Mouse (Mus musculus) heart, embryonic 13.5 days (tissue): ENCODE data around the gene Cdk2ap2. TPM values are rescaled to one million over a fixed set of nuclear protein-coding genes. Genes with fewer than 3 reads are reported as not detected.

Experiments
- ATAC-seq: fragments of 200-750 bp; cut with Nextera tagmentation; 2 replicates; pipeline ENCODE4 v1.8.0; 2017; ENCODE audit warnings: moderate TSS enrichment; ENCODE audit not compliant: insufficient number of reproducible peaks, low FRiP score, low TSS enrichment; ENCODE audit errors: extremely low read depth
- H3K27ac ChIP-seq: fragments of 300-500 bp; sonication (generic); replicated peaks from 2 replicates; pipeline ENCODE4 v1.5.1; 2015; ENCODE audit warnings: moderate library complexity, mild to moderate bottlenecking, inconsistent platforms
- H3K27me3 ChIP-seq: fragments of 300-500 bp; sonication (generic); replicated peaks from 2 replicates; pipeline ENCODE4 v1.6.1; 2015; ENCODE audit warnings: mild to moderate bottlenecking, inconsistent platforms
- H3K36me3 ChIP-seq: fragments of 300-500 bp; sonication (generic); 2 replicates; pipeline ENCODE4 v1.6.1; 2015; ENCODE audit warnings: mild to moderate bottlenecking, inconsistent platforms
- H3K4me1 ChIP-seq: fragments of 300-500 bp; sonication (generic); 2 replicates; pipeline ENCODE4 v1.6.1; 2015; ENCODE audit warnings: inconsistent platforms
- H3K4me2 ChIP-seq: fragments of 300-500 bp; sonication (generic); 2 replicates; pipeline ENCODE4 v1.6.1; 2015; ENCODE audit warnings: inconsistent platforms, mild to moderate bottlenecking, moderate library complexity
- H3K4me3 ChIP-seq: fragments of 300-500 bp; sonication (generic); 2 replicates; pipeline ENCODE4 v1.5.1; 2015; ENCODE audit warnings: moderate library complexity, mild to moderate bottlenecking, inconsistent platforms
- H3K9ac ChIP-seq: fragments of 300-500 bp; sonication (generic); 2 replicates; pipeline ENCODE4 v1.6.1; 2015; ENCODE audit warnings: inconsistent platforms, mild to moderate bottlenecking, moderate library complexity
- H3K9me3 ChIP-seq: fragments of 300-500 bp; sonication (generic); 2 replicates; pipeline ENCODE4 v1.6.1; 2016; ENCODE audit warnings: inconsistent platforms
- WGBS: fragments of 180-500 bp; shearing (Covaris S2); methylation state at CpG from one replicate; pipeline ENCODE4 v1.1.7; 2015; ENCODE audit warnings: mixed read lengths; 5-methylcytosine and 5-hydroxymethylcytosine counted together
- polyA plus RNA-seq: library from polyadenylated mRNA; unstranded; fragments of >200 nt; fragmentation: Nextera tagmentation; extraction: Ambion mirVana; gene quantifications from 2 replicates; pipeline ENCODE4 v1.2.1, GENCODE M21; 2015

The Cdk2ap2 gene
- polyA plus RNA-seq, 1 experiment from 2014 or later = 64.5 TPM

DNA sequence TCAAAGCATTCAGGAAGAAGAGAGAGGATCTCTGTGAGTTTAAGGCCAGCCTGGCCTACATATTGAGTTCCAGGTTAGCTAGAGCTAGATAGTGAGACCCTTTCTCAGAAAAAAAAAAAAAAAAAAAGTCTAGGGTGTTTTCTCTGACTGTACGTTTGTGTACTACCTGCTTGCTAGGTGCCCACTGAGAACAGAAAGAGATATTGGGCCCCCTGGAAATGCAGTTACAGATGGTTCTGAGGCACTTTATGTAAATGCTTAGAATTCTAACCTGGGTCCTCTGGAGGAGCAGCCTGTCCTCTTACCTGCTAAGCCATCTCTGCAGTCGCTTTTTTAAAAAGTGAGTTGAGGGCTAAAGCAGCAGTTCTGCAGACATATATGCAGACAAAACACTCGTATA, 1.2 kb upstream of the Cdk2ap2 start:
- peak overlapping the region; percentile 80; the same call in 1 of the 2 replicates for H3K4me2 ChIP-seq
- WGBS = 60% methylated on average over 3 of the region's 3 CpGs
- no peak for ATAC-seq

DNA sequence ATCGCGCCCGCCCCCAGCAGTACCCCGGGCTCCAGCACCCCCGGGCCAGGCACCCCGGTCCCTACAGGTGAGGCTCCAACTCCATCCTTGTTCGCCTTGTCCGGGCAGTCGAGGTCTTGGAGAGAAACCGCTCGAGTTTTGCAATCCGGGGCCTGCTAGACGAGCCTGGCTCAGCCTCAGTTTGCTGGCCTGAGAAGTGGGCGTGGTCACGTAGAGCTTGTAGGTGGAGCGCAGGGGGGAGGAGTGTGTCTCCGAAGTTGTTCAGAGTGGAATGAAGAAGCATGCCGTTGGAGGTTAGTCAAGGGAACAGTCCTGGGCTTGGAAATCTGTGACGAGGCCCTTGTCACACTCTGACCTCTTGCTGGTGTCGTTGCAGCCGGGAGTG, 451 bp downstream of the Cdk2ap2 start:
- Histone ChIP-seq H3K36me3 (0 out of 2 replicates have a peak, but pooled peaks cover 3% of the 10 kb centered on the region), H3K9ac (peak overlapping the region; percentile 79), H3K4me1 (peaks cover 49% of the 10 kb centered on the region), H3K4me2 (peak overlapping the region; percentile 80), H3K9me3 (no peaks in the 10 kb centered on the region), H3K27me3 (peaks cover 30% of the 10 kb centered on the region), H3K27ac (peak overlapping the region; percentile 76), H3K4me3 (peak overlapping the region; percentile 76)
- 2% methylated on average over 21 of the region's 21 CpGs for WGBS
- peak; percentile 48 for ATAC-seq

More for the DNA sequence above, 1.2 kb upstream of the Cdk2ap2 start:
- Histone ChIP-seq H3K9ac (no peak overlapping the region), H3K4me1 (peaks cover 44% of the 10 kb centered on the region), H3K36me3 (no peaks in the 10 kb centered on the region), H3K27me3 (peaks cover 13% of the 10 kb centered on the region), H3K4me3 (0 out of 2 replicates have a peak overlapping the region, but pooled peaks have one; percentile 76), H3K27ac (no peak overlapping the region), H3K9me3 (no peaks in the 10 kb centered on the region)

DNA sequence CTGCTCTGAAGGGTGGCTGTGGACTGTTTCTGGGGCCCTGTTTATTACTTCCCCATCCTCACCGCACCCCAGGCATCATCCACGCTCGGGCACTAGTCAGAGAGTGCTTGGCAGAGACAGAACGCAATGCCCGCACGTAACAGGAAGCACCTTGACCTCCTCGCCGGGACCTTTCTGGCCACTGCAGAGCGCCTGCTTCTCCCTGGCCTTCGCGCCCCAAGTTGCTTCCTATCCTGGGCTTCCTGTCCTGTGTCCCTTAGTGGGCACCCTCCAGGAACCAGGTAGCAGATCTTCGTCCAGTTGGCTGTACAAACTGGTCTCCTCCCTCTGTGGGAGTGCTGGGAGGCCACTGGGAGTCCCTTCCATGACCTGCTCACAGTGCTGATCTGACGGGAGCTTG, 1.4 kb downstream of the Cdk2ap2 start:
- no peaks in the 10 kb centered on the region for H3K9me3 ChIP-seq
- no peak overlapping the region for H3K4me3 ChIP-seq
- peaks cover 9% of the 10 kb centered on the region; the same call in 1 of the 2 replicates for H3K36me3 ChIP-seq
- H3K9ac ChIP-seq = no peak overlapping the region
- peaks cover 34% of the 10 kb centered on the region for H3K27me3 ChIP-seq
- ATAC-seq = no peak
- H3K27ac ChIP-seq = no peak overlapping the region
- WGBS = 89% methylated on average over 13 of the region's 13 CpGs
- H3K4me1 ChIP-seq = peaks cover 49% of the 10 kb centered on the region
- H3K4me2 ChIP-seq = peak overlapping the region; percentile 80

DNA sequence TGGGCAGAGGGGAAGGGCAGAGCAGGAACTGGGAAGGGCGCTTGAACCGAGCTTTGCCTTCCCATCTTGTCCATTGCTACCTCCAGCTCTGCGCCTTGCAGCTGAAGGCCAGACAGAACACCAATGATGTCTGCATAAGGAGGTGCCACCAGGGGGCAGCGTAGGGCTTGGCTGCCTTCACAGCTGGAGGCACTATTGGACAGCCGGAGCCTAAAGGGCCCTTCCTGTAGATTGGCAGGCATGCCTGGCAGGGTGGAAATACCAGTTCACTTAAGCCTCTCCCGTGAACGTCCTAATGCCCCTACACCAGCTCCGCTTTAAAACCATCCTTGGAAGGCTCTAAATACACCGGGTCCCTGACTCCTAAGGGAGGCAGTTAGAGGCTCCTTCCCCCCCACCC, 2.1 kb downstream of the Cdk2ap2 start:
- Histone ChIP-seq H3K27ac (peak overlapping the region; percentile 43; the same call in 1 of the 2 replicates), H3K9ac (peak overlapping the region; percentile 83), H3K9me3 (no peaks in the 10 kb centered on the region), H3K4me2 (peak overlapping the region; percentile 89), H3K4me1 (peaks cover 49% of the 10 kb centered on the region), H3K4me3 (peak overlapping the region; percentile 64), H3K27me3 (peaks cover 38% of the 10 kb centered on the region), H3K36me3 (peaks cover 10% of the 10 kb centered on the region; the same call in 1 of the 2 replicates)
- 4% methylated on average over 9 of the region's 9 CpGs for WGBS
- no peak for ATAC-seq

DNA sequence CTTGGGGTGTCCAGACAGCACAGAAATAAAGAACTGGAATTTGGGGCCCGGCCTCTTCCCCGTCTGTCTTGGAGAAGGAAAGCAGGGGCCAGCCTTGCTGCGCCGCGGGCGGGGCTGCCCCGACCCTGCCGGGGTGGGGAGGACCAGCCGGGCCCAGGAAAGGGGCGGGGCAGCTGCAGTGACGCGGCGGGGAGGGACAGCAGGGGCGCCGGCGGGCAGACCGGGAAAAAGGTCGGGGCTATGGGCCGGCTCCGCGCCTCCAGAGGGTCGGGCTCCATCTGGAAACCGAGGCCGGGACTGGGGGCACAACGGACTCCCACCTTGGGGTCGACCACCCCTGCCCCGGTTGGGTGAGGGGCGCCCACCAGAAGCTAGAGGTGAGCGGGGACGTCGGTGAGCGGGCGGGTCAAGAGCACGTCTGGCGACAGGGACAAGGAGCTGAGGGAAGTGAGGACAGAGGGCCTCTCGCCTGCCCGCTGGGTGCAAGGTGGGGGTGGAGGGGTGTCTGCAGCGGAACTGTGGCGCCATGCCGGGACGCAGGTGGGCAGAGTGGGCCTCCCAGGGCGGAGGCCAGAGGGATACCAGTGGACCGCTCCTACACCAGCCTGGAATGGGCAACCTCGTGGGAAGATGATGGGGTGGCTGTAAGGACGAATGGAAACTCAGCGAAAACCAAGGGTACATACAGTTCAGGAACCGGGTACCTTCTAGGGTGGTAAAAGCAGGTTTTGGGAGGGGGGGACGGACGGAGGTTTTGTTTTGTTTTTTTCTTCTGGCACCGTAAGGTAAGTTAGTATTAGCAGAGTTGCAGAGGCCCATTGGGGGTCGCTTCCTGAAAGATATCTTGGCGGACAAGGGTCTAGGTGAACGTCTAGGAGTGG, 3.1 kb downstream of the Cdk2ap2 start, which contains the start of gene Pitpnm1:
Gene Pitpnm1 (plus strand): TSS at position 162 of the 881 bp plus-strand sequence.
- peak; percentile 27; the same call in 1 of the 2 replicates for ATAC-seq
- Histone ChIP-seq H3K4me2 (peak within 1 kb of the TSS; percentile 89), H3K9me3 (no peaks in the 10 kb centered on the region), H3K4me3 (peak within 1 kb of the TSS; percentile 64), H3K9ac (peak within 1 kb of the TSS; percentile 83), H3K27ac (peak within 1 kb of the TSS; percentile 43), H3K36me3 (peaks cover 17% of the 10 kb centered on the region; the same call in 1 of the 2 replicates), H3K4me1 (peaks cover 49% of the 10 kb centered on the region), H3K27me3 (peaks cover 38% of the 10 kb centered on the region)
- under 1% methylated on average over 53 of the region's 53 CpGs for WGBS

DNA sequence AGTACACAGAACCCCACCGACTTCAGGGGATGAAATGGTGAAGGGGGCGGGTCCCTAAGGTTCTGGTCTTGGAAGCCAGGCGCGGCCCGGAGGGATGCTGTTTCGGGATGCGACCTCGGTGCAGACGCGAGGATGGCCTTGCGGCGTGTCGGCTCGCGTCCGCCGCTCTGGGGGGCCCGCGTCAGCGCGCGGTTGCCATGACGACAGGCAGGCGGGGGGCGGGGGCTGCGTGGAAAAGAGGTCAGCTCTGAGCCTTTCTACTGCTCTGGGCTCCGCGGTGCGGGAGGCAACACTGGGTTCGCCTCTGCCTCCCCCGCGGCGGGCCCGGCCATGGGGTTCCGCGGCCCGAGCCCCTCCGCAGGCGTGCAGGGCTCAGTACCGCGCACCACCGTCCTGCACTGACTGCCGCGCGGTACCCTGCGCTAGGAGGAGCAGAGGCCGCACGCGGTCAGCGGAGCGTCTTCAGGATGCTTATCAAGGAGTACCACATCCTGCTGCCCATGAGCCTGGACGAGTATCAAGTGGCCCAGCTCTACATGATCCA, 3.8 kb downstream of the Cdk2ap2 start:
- peaks cover 49% of the 10 kb centered on the region for H3K4me1 ChIP-seq
- H3K9me3 ChIP-seq = no peaks in the 10 kb centered on the region
- H3K4me2 ChIP-seq = peak overlapping the region; percentile 89
- H3K9ac ChIP-seq = peak overlapping the region; percentile 83
- 1% methylated on average over 52 of the region's 52 CpGs for WGBS
- peaks cover 24% of the 10 kb centered on the region for H3K36me3 ChIP-seq
- no peak overlapping the region for H3K27ac ChIP-seq
- ATAC-seq = no peak
- H3K4me3 ChIP-seq = peak overlapping the region; percentile 64
- H3K27me3 ChIP-seq = peaks cover 38% of the 10 kb centered on the region

DNA sequence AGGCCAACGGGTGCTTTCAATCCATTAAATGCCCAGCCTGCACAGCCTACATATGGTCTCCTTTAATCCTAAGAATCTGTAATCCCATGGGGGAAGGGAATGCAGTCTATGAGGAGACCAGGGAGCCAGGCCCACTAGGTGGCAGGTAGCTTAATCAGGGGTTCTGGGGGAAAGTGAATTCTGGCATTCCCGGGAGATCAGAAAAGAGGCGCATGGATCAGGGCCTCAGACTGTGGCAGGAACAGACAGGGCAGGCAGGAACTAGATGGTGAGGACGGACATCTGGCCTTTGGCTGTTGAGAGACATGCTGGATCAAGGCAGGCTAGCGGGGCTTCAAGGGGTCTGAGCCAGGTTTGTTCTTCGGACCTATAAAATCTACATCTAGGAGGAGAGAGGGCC, 4.5 kb downstream of the Cdk2ap2 start:
- Histone ChIP-seq H3K4me2 (peak overlapping the region; percentile 89), H3K4me3 (peak overlapping the region; percentile 64; the same call in 1 of the 2 replicates), H3K27ac (no peak overlapping the region), H3K27me3 (peaks cover 38% of the 10 kb centered on the region), H3K9ac (peak overlapping the region; percentile 83; the same call in 1 of the 2 replicates), H3K4me1 (peaks cover 43% of the 10 kb centered on the region), H3K36me3 (peaks cover 31% of the 10 kb centered on the region), H3K9me3 (no peaks in the 10 kb centered on the region)
- 67% methylated on average over 6 of the region's 6 CpGs for WGBS
- no peak for ATAC-seq

DNA sequence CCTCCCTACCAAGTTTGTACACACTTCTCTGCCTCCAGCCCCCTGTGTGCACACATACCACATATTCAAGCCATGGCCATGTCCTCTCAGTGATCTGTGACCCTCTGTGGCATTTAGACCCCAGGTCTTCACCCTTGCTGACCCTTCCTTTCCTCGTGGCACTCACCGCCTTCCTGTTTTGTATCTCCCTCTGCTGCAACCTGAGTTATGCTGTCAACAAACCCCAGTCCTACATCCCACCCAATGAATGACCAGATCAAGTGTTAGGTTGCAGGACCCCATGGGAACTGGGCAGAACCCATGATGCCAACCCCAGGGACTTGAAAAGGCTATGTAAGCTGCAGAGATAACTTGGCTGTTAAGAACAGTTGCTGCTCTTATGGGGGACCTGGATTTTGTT, 5.1 kb downstream of the Cdk2ap2 start:
- peaks cover 37% of the 10 kb centered on the region for H3K36me3 ChIP-seq
- no peak overlapping the region for H3K9ac ChIP-seq
- H3K9me3 ChIP-seq = no peaks in the 10 kb centered on the region
- 80% methylated on average over 2 of the region's 2 CpGs for WGBS
- no peak for ATAC-seq
- no peak overlapping the region for H3K4me2 ChIP-seq
- peaks cover 40% of the 10 kb centered on the region for H3K4me1 ChIP-seq
- H3K27me3 ChIP-seq = peaks cover 38% of the 10 kb centered on the region
- no peak overlapping the region for H3K4me3 ChIP-seq
- H3K27ac ChIP-seq = no peak overlapping the region

DNA sequence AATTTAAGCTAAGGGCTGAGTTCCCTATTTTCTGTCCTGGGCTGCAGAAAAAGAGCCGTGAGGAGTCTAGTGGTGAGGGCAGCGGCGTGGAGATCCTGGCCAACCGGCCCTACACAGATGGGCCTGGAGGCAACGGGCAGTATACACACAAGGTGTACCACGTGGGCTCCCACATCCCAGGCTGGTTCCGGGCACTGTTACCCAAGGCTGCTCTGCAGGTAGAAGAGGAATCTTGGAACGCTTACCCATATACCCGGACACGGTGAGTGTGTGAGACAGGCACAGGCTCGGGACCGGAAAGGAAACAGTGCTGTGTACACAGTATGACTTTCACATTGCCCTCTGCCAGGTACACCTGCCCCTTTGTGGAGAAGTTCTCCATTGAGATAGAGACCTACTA, 5.6 kb downstream of the Cdk2ap2 start:
- Histone ChIP-seq H3K36me3 (peaks cover 40% of the 10 kb centered on the region), H3K27me3 (peaks cover 38% of the 10 kb centered on the region), H3K9ac (no peak overlapping the region), H3K27ac (no peak overlapping the region), H3K4me2 (no peak overlapping the region), H3K4me1 (peaks cover 37% of the 10 kb centered on the region), H3K4me3 (no peak overlapping the region), H3K9me3 (no peaks in the 10 kb centered on the region)
- WGBS = 90% methylated on average over 12 of the region's 12 CpGs
- ATAC-seq = no peak

DNA sequence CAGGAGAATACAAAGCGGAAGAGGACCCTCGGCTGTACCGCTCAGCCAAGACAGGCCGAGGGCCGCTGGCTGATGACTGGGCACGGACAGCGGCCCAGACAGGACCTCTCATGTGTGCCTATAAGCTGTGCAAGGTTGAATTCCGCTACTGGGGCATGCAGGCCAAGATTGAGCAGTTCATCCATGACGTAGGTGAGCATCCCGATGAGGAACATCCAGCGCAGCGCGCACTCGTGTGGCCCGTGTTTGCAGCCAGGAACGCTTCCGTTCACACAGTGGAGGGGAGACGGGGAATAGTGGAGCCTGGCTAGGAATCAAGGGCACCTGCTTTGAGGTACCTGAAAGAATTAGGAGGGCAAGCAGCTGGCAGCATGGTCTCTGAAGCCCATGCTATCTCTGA, 6.3 kb downstream of the Cdk2ap2 start:
- Histone ChIP-seq H3K27ac (no peak overlapping the region), H3K36me3 (peaks cover 44% of the 10 kb centered on the region), H3K4me2 (no peak overlapping the region), H3K27me3 (peaks cover 38% of the 10 kb centered on the region), H3K4me3 (no peak overlapping the region), H3K9me3 (no peaks in the 10 kb centered on the region), H3K9ac (no peak overlapping the region), H3K4me1 (peaks cover 30% of the 10 kb centered on the region)
- no peak for ATAC-seq
- WGBS = 91% methylated on average over 18 of the region's 18 CpGs

DNA sequence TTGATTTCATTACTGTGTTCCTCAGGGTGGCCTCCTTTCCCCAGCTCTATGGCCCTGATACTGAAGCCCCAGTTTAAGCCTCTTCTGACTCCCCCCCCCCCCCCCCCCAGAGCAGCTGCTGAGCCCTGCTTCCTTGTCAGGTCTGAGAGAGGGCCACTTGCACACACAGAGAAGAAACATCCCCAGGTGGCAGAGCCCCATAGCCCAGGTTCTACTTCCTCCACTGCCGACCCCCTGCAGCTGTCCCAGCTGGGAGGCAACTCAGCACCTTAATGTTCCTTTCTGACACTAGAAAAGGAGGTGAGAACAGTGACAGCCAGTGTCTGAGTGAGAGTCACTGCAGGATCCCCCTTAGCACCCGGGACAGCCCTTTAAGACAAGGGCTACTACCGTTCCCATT, 6.8 kb downstream of the Cdk2ap2 start:
- no peak for ATAC-seq
- no peak overlapping the region for H3K4me3 ChIP-seq

More for the DNA sequence above, 6.8 kb downstream of the Cdk2ap2 start:
- Histone ChIP-seq H3K9ac (no peak overlapping the region), H3K4me1 (peaks cover 25% of the 10 kb centered on the region), H3K4me2 (no peak overlapping the region), H3K36me3 (peaks cover 44% of the 10 kb centered on the region), H3K9me3 (no peaks in the 10 kb centered on the region), H3K27me3 (peaks cover 38% of the 10 kb centered on the region), H3K27ac (no peak overlapping the region)
- WGBS = 41% methylated on average over 3 of the region's 3 CpGs
